Mouse (Mus musculus) bone marrow, adult 2 months (tissue): ENCODE data around the gene Smarca2. TPM values are rescaled to one million over a fixed set of nuclear protein-coding genes. Genes with fewer than 3 reads are reported as not detected.
"Not testable (repeated sequence)": the region's sequence is repeated elsewhere in the genome, so short reads cannot be mapped to it uniquely, and the experiment has no call there.

Experiments
- H3K27ac ChIP-seq: fragments of 200-500 bp; 2 replicates; pipeline ENCODE4 v1.5.1; 2012; ENCODE audit warnings: low read depth, mild to moderate bottlenecking, control low read depth, inconsistent platforms, low read length; ENCODE audit not compliant: control insufficient read depth, poor library complexity, insufficient read depth
- H3K4me1 ChIP-seq: fragments of 200-500 bp; 2 replicates; pipeline ENCODE4 v1.6.1; 2011; ENCODE audit warnings: low read length; ENCODE audit not compliant: control insufficient read depth, insufficient read depth
- H3K4me3 ChIP-seq: fragments of 200-500 bp; replicated peaks from 2 replicates; pipeline ENCODE3; 2011; ENCODE audit warnings: mild to moderate bottlenecking, low read depth, low read length, control low read depth; ENCODE audit not compliant: control insufficient read depth
- CTCF ChIP-seq: fragments of 200-500 bp; IDR thresholded peaks from 2 replicates; pipeline ENCODE4 v1.5.1; 2011; ENCODE audit warnings: low read length, control low read depth; ENCODE audit not compliant: control insufficient read depth, insufficient read depth
- POLR2A ChIP-seq: fragments of 200-500 bp; IDR thresholded peaks from 2 replicates; pipeline ENCODE4 v1.6.1; 2011; ENCODE audit warnings: low read depth, mild to moderate bottlenecking, control low read depth, low read length, borderline replicate concordance; ENCODE audit not compliant: control insufficient read depth
- WGBS: fragments of 180-500 bp; shearing (Covaris S2); methylation state at CpG from one replicate; pipeline ENCODE4 v1.1.7; 2018; 5-methylcytosine and 5-hydroxymethylcytosine counted together
- polyA plus RNA-seq: library from polyadenylated mRNA; stranded (reverse); fragments of >200 nt; gene quantifications from 2 replicates; pipeline ENCODE4 v1.2.4, GENCODE M21; 2011; ENCODE audit warnings: low replicate concordance; ENCODE audit not compliant: missing spikeins, insufficient read depth, insufficient read length

Gene Smarca2
- polyA plus RNA-seq, 1 experiment = 77.8 TPM

DNA sequence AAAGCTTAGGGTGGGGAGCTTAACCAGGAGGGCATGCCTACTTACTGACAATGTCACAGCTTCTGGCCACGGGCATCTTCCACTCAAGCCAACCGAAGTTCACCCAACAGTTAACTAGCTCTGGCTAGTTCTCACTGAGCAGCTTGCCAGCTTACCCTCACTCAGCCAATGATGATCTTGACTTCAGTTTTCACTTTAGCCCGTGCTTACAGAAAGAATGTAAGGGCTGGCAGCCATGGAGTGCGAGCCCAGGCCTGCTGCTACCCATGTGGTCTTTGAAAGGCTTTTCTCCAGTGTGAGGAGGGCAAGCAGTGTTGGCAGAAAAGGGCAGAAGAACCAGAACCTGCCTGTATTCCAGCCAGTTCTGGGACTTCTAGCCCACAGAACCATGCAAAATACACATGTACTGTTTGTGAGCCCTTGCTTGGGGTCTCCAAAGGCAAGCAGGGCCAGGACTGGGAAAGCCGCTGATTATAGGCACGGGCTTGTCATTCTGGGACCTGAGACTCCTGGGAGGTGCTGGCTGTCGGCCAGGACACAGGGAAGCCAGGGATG is 128.8 kb downstream of the Smarca2 start:
- Histone ChIP-seq H3K27ac (no peak overlapping the region), H3K4me3 (no peak overlapping the region), H3K4me1 (no peaks in the 10 kb centered on the region; the same call in 1 of the 2 replicates)
- TF ChIP-seq CTCF = no peak
- no peak for TF ChIP-seq POLR2A
- 77% methylated on average over 7 of the region's 7 CpGs for WGBS

DNA sequence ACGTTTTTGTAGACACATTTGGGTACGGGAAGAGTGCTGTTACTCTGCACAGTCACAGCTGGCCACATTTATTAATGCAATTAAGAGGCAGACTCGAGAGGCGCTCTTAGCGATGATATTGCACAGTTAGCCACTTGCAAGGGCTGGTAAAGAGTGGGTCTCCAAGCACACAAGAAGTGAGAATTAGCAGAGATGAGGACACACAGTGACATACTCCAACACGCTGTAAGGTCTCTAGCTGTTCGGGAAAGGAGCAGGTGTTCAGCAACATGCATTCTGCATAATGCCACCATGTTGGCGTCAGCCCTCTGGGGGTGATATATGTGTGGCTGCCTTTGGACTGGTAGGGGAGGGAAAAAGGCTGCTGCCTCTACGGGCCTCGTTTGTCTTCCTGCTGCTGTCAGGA is 129.9 kb downstream of the Smarca2 start:
- H3K4me1 ChIP-seq = no peaks in the 10 kb centered on the region; the same call in 1 of the 2 replicates
- TF ChIP-seq POLR2A = no peak
- TF ChIP-seq CTCF = no peak

GRCm38 (mm10) chr19:26745021-26745420 is 140.2 kb downstream of the Smarca2 start:
- H3K27ac ChIP-seq, H3K4me3 ChIP-seq, H3K4me1 ChIP-seq: not testable (repeated sequence)
- 87% methylated on average over 4 of the region's 4 CpGs for whole genome bisulfite sequencing

More for the DNA sequence above, 129.9 kb downstream of the Smarca2 start:
- Histone ChIP-seq H3K27ac (no peak overlapping the region), H3K4me3 (no peak overlapping the region)
- 67% methylated on average over 10 of the region's 10 CpGs for WGBS

DNA sequence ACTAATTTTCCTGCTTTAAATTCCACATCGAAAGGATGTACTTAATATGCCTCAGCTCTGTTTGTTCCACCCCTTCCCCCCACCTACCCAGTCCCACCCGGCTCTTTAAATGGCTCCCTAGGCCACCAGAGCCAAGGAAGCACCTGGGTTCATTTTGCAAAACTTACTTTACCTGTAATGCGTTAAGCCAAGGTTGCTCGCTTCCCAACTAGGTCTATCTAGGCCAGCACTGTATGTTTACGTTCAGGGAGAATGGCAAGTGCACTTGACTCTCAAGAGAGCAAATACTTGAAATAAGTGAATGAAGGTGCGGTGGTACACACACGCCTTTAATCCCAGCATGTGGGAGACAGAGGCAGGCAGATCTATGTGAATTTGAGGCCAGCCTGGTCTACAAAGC is 140.7 kb downstream of the Smarca2 start:
- H3K4me3 ChIP-seq = no peak overlapping the region
- no peaks in the 10 kb centered on the region for H3K4me1 ChIP-seq
- H3K27ac ChIP-seq = no peak overlapping the region
- TF ChIP-seq CTCF = no peak
- TF ChIP-seq POLR2A = no peak
- 85% methylated on average over 7 of the region's 7 CpGs for WGBS

DNA sequence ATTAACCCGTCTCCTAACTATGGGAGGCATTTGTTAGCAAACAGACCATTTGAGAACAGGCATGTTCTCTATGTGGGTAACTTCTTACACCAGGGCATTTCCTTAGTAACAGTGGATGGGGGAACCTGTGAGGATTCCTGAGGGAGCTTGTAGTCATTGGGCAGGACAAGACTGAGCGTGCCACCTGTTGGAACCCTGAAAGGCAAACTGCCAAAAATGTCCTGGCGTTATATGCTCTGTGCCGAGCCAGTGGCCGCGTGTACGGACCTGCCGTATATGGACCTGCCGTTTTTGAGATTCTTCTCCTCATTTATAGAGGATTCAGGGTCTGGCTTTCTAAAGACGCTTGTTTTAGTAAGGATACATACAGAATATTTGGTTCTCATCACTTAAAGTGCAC is 141.4 kb downstream of the Smarca2 start:
- TF ChIP-seq POLR2A (no peak), CTCF (no peak)
- Histone ChIP-seq H3K27ac (no peak overlapping the region), H3K4me1 (no peaks in the 10 kb centered on the region), H3K4me3 (no peak overlapping the region)
- WGBS = 89% methylated on average over 10 of the region's 10 CpGs

DNA sequence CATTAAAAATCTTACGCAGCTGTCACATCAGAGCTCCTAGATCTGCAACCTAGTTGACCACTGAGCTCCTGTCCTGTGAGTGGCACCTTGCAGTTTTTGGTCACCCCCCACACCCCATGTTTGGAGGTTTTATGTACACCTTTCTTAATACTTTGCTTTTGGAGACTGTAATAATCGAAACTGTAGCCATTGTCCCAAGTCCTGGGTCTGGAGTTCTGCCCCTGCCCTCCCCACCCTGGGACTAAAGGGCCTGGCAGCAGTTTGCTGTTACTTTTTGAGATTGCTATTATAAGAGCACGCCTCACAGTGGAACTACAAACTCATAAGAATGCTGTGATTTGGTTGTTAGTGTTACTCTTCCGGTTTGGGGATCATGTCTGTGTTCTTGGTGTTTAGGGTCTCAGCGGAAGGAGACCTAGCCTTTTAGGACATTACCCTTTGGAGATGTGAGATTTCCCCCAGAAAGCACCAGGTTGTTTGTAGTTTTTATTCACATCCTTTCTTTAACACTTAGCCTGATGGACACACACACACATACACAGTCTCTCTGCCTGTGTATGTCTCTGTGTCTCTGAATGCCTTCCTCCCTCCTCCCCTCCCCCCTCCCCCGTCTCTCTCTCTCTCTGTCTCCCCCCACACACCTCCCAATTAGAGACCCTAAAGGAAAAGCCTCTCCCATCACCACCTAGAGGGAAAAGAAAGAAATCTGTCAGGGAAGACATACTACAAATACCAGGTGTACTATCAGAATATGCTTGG is 142.0 kb downstream of the Smarca2 start:
- TF ChIP-seq POLR2A (no peak), CTCF (no peak)
- Histone ChIP-seq H3K4me1 (no peaks in the 10 kb centered on the region), H3K4me3 (no peak overlapping the region), H3K27ac (no peak overlapping the region)
- 49% methylated on average over 6 of the region's 6 CpGs for WGBS

- TF ChIP-seq CTCF = no peak
- no peak for TF ChIP-seq POLR2A
- under 1% methylated on average over 36 of the region's 36 CpGs for WGBS
- Histone ChIP-seq H3K4me3 (peak overlapping the region; percentile 76), H3K4me1 (no peaks in the 10 kb centered on the region), H3K27ac (no peak overlapping the region; the same call in 1 of the 2 replicates)
Observed at GRCm38 (mm10) chr19:26747571-26748539, 143.0 kb downstream of the Smarca2 start.

DNA sequence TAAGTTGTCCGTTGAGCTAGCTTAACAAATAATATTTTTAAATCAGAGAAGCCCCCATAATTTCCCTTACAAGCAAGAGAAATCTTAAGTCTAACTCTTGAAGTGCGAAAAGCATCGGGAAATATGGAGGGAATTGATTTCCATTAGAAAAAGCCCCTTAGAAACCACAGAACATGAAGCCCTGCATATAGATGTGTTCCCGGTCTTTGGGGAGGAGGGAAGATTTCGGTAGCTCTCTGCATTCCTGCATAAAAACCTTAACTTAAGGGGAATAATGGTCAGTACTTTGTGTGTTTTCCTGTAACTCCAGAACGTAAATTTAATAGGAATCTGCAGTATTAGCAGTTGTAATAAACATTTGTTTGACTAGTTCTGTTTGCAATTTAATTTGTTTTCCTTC is 143.8 kb downstream of the Smarca2 start:
- 2% methylated on average over 6 of the region's 6 CpGs for WGBS

More for the DNA sequence above, 143.8 kb downstream of the Smarca2 start:
- H3K4me1 ChIP-seq = peaks cover 1% of the 10 kb centered on the region; the same call in 1 of the 2 replicates
- TF ChIP-seq CTCF = no peak
- no peak overlapping the region for H3K4me3 ChIP-seq
- no peak overlapping the region for H3K27ac ChIP-seq
